Comparison of ENCODE assay signal across 17 mouse cellular contexts in the genomic region with DNA sequence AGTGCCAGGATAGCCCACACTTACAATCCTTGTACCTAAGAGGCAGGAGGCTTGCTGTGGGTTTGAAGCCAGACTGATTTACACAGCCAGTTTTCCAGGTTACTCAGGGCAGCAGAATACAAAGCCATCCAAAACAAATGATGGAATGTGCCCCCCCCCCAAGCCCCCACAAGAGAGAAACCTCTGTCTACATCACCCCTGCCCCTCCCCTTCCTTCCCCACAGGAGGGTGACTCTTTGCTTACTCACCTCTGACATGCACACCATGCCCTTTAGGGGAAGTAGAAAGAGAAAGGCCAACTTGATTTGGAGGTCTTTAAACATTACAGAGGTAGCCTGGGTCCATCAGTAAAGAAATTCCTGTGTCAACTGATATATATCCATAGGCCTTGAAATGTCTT. TPM values are rescaled to one million over a fixed set of nuclear protein-coding genes. Genes with fewer than 3 reads are reported as not detected.
DNase-seq lines count a peak whose midpoint lies in the region.
"Had no signal": no experiment of that assay in that cellular context is flagged by ENCODE, and none has a peak within 500 bp of the region (broad histone marks: within the 10 kb centered on the region; RNA-seq: fewer than 3 reads in every experiment).

No protein-coding gene starts in this region.

- H3K27ac ChIP-seq in brown adipose tissue, adult 24 weeks (replicated peaks; ENCODE audit: low read depth, low read length): peak overlapping the region; percentile 62; the same call in 1 of the 2 replicates
- H3K27ac ChIP-seq: intestine, embryonic 15.5 days; layer of hippocampus, adult 2 months; midbrain, embryonic 10.5 days had no signal

- peak; percentile 72 for DNase-seq in adrenal gland, adult 2 months
- DNase-seq in adrenal gland, postnatal 10 days: no peak
- peak; percentile 20 for DNase-seq in lung, postnatal 36 days
- DNase-seq in lung, postnatal 14 days: no peak
- no peak for DNase-seq in thymus, postnatal 0 days (ENCODE audit: low spot score)
- DNase-seq in gastrocnemius, postnatal 36 days: no peak
- no peak for DNase-seq in left cerebral cortex, postnatal 14 days (ENCODE audit: low spot score in 2 of 2)
- DNase-seq: cerebellum, adult 2 months; gastrocnemius, postnatal 10 days; liver; lung, embryonic 14.5 days; thymus, postnatal 14 days had no signal

- H3K4me3 ChIP-seq in brown adipose tissue, adult 24 weeks (ENCODE audit: insufficient read depth, low read depth, low read length): no peak overlapping the region
- H3K4me3 ChIP-seq: heart, embryonic 13.5 days; intestine, embryonic 15.5 days; layer of hippocampus, adult 2 months; midbrain, embryonic 10.5 days had no signal

- intact Hi-C loops in gastrocnemius, postnatal 36 days (cut with DNase I): no loop called here
- intact Hi-C loops in left cerebral cortex, postnatal 14 days (cut with DNase I): no loop called here

- H3K4me1 ChIP-seq in brown adipose tissue, adult 24 weeks (ENCODE audit: control insufficient read depth, insufficient read depth, insufficient read length, low read length): peaks cover 10% of the 10 kb centered on the region

RNA-seq across cellular contexts. Expression of gene Etnk1, which starts 18.2 kb away (rescaled TPM):
- total RNA-seq in adrenal gland, adult 2 months (2021): 10 to 100 TPM; 92.4 to 98.3 TPM
- 42.0 and 111 TPM in 2 replicates for polyA plus RNA-seq in adrenal gland, adult 2 months (2012; rRNA removed)
- total RNA-seq in adrenal gland, postnatal 10 days (2021): 10 to 100 TPM; 79.6 to 81.5 TPM
- polyA plus RNA-seq in brown adipose tissue, adult 24 weeks (2012; ENCODE audit: insufficient read depth, insufficient read length, missing spikeins): 23.8 and 23.9 TPM in 2 replicates
- 33.2 and 37.9 TPM in 2 replicates for polyA plus RNA-seq in thymus, postnatal 0 days (2015; fragmentation: Nextera tagmentation; extraction: Ambion mirVana)
- 10 to 100 TPM; 13.7 to 15.2 TPM for total RNA-seq in gastrocnemius, postnatal 36 days (2021)
- 100 to 1,000 TPM; 161 to 170 TPM for total RNA-seq in left cerebral cortex, postnatal 14 days (2021)

RNA-seq across cellular contexts. Expression of gene C2cd5, which starts 48.9 kb away (rescaled TPM):
- total RNA-seq in adrenal gland, adult 2 months (2021): 10 to 100 TPM; 12.3 to 19.8 TPM
- 5.3 and 5.9 TPM in 2 replicates for polyA plus RNA-seq in adrenal gland, adult 2 months (2012; rRNA removed)
- 10 to 100 TPM; 19.5 to 34.9 TPM for total RNA-seq in adrenal gland, postnatal 10 days (2021)
- 5.7 and 6.1 TPM in 2 replicates for polyA plus RNA-seq in brown adipose tissue, adult 24 weeks (2012; ENCODE audit: insufficient read depth, insufficient read length, missing spikeins)
- 22.7 and 29.0 TPM in 2 replicates for polyA plus RNA-seq in thymus, postnatal 0 days (2015; fragmentation: Nextera tagmentation; extraction: Ambion mirVana)
- total RNA-seq in gastrocnemius, postnatal 36 days (2021): 10 to 100 TPM in 1 of 2 experiments, 1 to 10 TPM in 1; 8.5 to 10.5 TPM
- total RNA-seq in left cerebral cortex, postnatal 14 days (2021): 10 to 100 TPM; 69.6 to 73.5 TPM

Comparison
In these comparisons a context has a peak if more than half of its experiments do, and no peak if none do; other contexts are left out.
1. DNase-seq: peak in adrenal gland, adult 2 months (single experiment) and lung, postnatal 36 days (single experiment); none in adrenal gland, postnatal 10 days (single experiment), lung, postnatal 14 days (single experiment), thymus, postnatal 0 days (single experiment), gastrocnemius, postnatal 36 days (0 of 2) and left cerebral cortex, postnatal 14 days (0 of 2).
2. RNA of gene Etnk1, which starts 18.2 kb away (total RNA-seq): 161 to 170 TPM in left cerebral cortex, postnatal 14 days, 92.4 to 98.3 TPM in adrenal gland, adult 2 months and 79.6 to 81.5 TPM in adrenal gland, postnatal 10 days; 13.7 to 15.2 TPM in gastrocnemius, postnatal 36 days; every median in the first group is over 4 times any median in the second.